Mouse (Mus musculus): ENCODE results near the gene Lrrc19. TPM values are rescaled to one million over a fixed set of nuclear protein-coding genes. Genes with fewer than 3 reads are reported as not detected.

The Lrrc19 gene
- total RNA-seq, 2 experiments from 2014 or later: not detected

DNA sequence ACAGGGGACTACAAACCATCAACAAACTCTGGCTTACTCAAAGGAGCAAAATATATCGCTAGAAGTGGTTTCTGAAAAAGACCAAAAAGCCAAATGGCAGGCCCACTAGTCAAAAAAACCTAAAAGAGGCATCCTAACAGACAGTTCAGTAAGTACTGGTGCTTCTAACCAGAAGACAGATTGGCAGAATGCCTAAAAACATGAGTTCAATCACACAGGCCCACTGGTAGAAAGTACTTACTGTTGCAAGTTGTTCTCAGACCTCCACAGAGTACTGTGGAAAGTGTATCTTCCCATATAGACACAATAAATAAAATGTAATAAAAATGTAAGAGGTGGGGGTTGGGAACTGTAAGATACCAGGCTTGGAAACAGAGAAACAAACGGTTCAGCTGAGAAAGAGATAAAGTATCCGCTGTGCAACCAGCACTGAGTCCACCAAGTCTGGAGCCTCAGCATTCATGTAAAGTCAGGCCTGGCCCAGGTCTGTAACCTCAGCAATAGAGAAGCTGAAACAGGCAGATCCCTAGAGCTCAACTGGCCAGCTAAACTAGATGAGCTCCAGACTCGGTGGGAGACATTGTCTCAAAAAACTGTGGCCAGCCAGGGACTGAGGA lies 58.1 kb downstream of the Lrrc19 start:
- DNase-seq: no peak

Small RNA genes within 50 kb of the gene (microRNA-seq; reads per million reads assigned to microRNA genes)
- gene Mir872: 1,400 reads per million, percentile 81 among the genes with 10 or more reads in this experiment

Other genes starting within 250 kb of the Lrrc19 start
- gene Gm10306, start 93.6 kb downstream of the Lrrc19 start, total RNA-seq (2021): not detected
- gene Caap1, start 93.3 kb downstream of the Lrrc19 start, total RNA-seq (2021): 10 to 100 TPM in 1 of 2 experiments, 1 to 10 TPM in 1; 9.8 to 10.7 TPM
- gene Plaa, start 46.9 kb downstream of the Lrrc19 start, total RNA-seq (2021): 10 to 100 TPM; 65.9 to 68.6 TPM
- gene Ift74, start 35.7 kb downstream of the Lrrc19 start, total RNA-seq (2021): 10 to 100 TPM; 15.7 to 17.6 TPM
- gene Tek, start 89.1 kb upstream of the Lrrc19 start, total RNA-seq (2021): 10 to 100 TPM; 41.3 to 62.6 TPM

All from adrenal gland, postnatal 36 days (tissue).